Mouse (Mus musculus): ENCODE results near the gene 4930558K02Rik.
A peak's percentile ranks its signal among the peaks of the same experiment; 100 is the strongest.

The 4930558K02Rik gene

DNA sequence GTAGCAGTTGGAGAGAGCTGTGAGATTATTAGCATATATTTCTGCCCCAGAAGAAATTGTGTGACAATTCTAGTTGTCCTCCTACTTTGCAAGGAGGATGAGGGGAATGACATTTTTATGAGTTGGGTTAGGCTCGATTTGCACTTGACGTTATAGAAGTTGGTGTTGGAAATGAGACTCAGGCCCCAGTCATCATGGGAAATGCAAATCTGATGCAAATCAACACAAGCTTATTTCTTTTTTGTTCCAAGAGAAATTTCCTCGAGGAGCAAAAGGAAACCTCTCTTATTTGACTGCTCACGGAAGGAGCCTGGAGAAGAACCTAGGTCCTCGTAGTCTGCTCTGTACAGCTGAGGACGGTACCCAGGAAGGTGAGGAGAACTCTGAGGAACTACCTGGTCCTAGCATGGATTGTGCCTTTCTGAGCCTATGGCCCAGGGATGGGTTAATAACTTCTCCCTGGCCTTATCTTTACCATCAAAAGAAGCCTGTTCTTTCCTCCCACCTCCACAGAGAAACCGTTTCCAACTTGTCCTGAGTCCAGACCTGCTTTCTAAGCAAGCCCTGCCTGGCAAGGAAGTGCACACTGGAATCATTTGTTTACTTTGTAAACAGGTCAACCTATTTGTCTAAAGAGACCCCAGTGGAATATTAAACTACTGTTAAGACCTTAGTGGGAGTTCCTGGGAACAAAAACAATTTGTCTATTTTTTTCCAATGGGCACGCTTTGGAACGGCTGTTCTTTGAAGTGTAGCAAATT lies 76.6 kb downstream of the 4930558K02Rik start:
- no peak for DNase-seq (ENCODE audit: low spot score in 2 of 2)

DNA sequence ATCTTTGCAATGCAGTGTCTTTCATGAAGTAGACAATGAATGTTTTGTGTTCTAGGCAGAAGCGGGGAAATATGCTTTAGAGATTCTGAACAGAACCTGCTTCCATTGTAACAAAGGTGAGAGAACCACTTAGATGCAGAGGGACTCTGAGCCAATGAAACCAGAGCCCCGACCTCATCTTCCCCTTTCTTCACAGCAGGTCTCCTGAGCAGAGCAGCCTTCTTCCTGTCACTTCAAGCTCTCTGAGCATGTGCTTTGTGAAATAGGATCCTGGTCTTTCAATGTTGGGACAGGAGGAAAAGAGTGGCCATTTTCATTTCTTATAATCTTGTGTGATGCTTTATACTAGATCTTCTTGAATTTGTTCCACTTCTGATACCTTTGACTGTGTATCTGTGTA lies 79.3 kb downstream of the 4930558K02Rik start:
- no peak for DNase-seq (ENCODE audit: low spot score in 2 of 2)

DNA sequence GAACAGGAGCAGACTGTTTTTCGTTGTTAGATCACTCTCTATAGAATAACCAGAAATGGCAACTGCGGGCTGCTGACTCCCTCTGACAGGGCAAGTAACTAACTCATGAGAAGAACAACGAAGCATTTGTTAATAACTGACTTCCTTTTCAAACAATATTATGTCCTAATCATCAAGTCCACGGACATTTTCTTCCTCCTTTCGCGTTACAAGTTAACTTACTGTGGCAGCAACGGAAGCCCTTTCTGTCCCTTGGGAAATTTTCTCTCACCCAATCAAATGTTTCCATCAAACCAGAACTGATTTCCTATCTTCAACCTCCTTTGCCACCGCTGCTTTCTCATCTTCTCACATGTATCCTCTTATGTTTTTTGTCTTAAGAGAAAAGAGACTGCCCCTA lies 82.2 kb downstream of the 4930558K02Rik start:
- no peak for DNase-seq (ENCODE audit: low spot score in 2 of 2)

DNA sequence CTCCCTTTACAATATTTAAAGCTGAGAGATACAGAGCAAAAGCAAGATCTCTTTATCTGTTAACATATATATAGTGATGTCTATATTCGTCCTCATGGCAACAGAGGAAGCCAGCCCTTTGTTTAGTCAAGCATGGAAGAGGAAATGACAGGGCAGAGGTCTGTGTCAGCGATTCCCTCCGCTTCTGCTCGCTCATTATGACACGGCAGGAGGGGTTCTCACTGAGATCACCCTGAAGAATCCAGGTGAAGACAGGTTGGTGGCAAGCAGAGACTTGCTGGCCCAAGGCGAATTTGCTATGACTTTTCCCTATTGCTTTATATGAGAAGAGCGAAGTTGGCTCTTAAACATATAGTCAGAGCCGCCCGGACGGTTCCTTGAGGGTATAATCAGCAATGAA lies 83.3 kb downstream of the 4930558K02Rik start:
- peak in 1 of 2 experiments; percentile 29 for DNase-seq (ENCODE audit: low spot score in 2 of 2)

DNA sequence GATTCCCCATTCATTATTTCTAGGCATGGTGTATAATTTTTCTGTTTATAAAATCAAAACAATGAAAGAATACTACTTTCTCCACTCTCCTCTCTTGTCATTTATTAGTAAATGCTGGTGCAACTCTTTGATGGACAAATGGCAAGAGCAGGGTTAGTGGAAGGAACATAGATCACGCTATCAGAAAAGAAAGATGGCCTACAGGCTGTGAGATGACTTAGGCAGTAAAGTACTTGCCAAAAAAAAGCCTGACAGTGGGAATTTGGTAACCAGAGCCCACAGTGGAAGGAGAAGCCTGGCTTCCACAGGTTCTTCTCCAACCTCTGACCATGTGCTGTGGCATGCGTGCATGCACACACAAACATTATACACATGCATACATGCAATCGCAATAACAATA lies 84.4 kb downstream of the 4930558K02Rik start:
- DNase-seq (ENCODE audit: low spot score in 2 of 2), result no peak

DNA sequence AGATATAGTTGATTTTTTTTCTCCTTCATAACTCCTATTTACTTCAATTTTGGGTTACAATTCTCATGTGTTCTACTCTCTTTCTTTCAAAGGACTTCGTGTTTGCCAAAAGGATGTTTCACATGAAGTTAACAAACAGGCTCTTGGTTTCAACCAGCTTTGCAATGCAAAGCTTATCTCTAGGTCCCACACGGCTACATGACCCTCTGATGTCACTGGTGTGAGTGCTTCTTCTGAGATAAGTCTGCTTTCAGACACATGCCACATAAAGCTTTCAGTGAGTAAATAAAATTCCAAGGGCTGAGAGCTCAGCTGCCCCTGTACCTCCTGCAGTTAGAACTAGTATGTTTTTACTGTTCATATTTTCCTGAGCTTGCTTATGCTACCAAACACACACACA lies 84.9 kb downstream of the 4930558K02Rik start:
- DNase-seq (ENCODE audit: low spot score in 2 of 2), result peak in 1 of 2 experiments; percentile 54

DNA sequence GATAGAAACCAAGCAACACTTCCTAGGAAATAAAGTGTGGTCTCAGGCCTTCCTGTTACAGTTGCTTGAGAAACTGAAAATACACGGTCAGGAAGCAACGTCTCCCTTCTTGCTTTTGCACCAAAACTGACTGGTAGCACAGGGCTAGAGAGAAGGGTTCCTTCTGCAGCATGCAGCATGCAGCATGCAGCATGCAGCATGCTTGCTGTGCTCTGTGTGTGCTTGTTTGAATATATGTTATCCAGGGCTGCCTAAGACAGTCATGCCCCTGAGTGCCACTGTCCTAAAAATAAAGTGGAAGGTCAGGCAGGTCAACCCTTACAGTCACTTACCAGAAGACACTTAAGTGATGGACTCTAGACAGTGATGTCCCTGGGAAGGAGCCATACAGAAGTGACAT lies 85.3 kb downstream of the 4930558K02Rik start:
- DNase-seq (ENCODE audit: low spot score in 2 of 2), result no peak

Data from spleen, postnatal 14 days (tissue).